Mouse (Mus musculus) gastrocnemius, postnatal 4 days (tissue): ENCODE measurements around the gene Asl. TPM values are rescaled to one million over a fixed set of nuclear protein-coding genes. Genes with fewer than 3 reads are reported as not detected.
A peak's percentile ranks its signal among the peaks of the same experiment; 100 is the strongest.

ENCODE experiments used
- DNase-seq, 2 experiments: peaks; one replicate each; pipeline ENCODE4 v3.0.0; 2021 to 2022; ENCODE audit warnings: low spot score in 2 of 2, mixed read lengths in 2 of 2
- long read RNA-seq, 2 experiments: library from polyadenylated mRNA; stranded (forward); transcript quantifications; one replicate each; pipeline ENCODE4 v2.0.0; 2021
- total RNA-seq, 2 experiments: library from RNA; stranded (reverse); gene quantifications; 2 replicates each; pipeline ENCODE4 v1.2.3; 2021

Gene Asl
- 10 to 100 TPM; 13.0 to 14.8 TPM for total RNA-seq
- long read RNA-seq, experiment 1, transcript Asl-205 (17 exons, 1,824 nt), result major isoform, 16 of 17 reads
- long read RNA-seq, experiment 1, partial matches to known transcripts, result 0 of 17 reads
- long read RNA-seq, experiment 1, other reads (novel, unspliced or antisense), result 0 of 17 reads
- long read RNA-seq, experiment 2, transcript Asl-205 (17 exons, 1,824 nt), result major isoform, 5 of 8 reads
- long read RNA-seq, experiment 2, partial matches to known transcripts, result 0 of 8 reads
- long read RNA-seq, experiment 2, other reads (novel, unspliced or antisense), result 1 of 8 reads

GRCm38 (mm10) chr5:130029142-130029897 is at the start of gene Asl, which contains the start of gene Crcp:
Gene Asl (minus strand): TSS chr5:130029247.
Gene Crcp (plus strand): TSS chr5:130029290.
- DNase-seq, result peak; percentile 63 to 84

- DNase-seq, result no peak
Measured at GRCm38 (mm10) chr5:130078834-130079156, 49.7 kb upstream of the Asl start.

- no peak for DNase-seq
Measured at GRCm38 (mm10) chr5:130078096-130078833, 49.2 kb upstream of the Asl start.

- no peak for DNase-seq
Measured at GRCm38 (mm10) chr5:130076396-130076795, 47.3 kb upstream of the Asl start.

DNA sequence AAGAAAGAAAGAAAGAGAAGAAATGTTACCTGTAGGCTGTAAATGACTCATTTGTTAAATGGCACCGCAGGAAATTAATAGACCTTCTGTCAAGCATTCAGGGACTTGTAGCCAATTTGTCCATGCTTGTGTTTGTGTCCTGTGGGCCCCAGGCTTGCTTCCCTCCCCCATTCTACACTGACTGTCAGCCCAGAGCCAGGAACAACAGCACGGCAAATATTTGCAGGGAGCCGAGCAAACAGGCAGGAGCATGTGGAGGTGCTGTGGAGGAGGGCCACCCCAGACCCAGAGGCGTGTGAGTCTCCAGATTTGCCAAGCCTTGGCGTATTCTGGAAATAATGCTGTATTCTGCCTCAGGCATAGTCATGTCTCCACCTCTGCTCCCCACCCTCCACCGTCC is 45.4 kb upstream of the Asl start:
- no peak for DNase-seq

GRCm38 (mm10) chr5:130073026-130073425 is 44.0 kb upstream of the Asl start, which contains the start of gene Tpst1:
Gene Tpst1 (plus strand): TSS chr5:130073326.
- DNase-seq, result no peak

DNA sequence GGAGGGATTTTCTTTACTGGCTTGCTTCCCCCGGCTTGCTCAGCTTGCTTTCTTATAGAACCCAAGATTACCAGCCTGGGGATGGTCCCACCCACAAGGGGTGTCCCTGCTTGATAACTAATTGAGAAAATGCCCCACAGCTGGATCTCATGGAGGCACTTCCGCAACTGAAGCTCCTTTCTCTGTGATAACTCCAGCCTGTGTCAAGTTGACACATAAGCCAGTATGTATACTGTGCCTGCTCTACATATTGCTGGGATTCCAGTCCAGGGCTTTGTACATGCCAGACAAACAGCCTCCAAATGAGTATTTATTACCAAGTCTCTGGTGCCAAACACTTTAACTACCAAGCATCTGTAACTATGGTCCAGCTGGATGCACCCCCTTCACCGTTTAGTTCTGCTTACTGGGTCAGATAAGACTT is 38.8 kb upstream of the Asl start:
- DNase-seq, result no peak

DNA sequence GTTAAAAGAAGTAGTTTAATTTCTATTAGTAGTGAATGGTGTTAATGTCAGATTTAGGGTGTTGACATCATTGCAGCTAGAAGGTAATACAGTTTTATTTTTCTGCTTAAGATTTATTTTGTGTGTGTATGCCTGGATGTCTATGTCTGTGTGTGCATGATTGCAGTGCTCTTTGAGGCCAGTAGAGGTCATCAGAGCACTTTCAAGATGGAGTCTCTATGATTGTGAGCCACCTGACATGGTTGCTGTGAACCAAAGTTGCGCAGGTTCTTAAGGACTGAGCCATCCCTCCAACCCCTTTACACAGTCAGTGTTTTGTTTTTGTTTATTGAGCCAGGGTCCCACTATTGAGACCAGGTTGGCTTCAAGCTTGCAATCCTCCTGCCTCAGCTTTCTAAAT is 36.5 kb upstream of the Asl start:
- no peak for DNase-seq

GRCm38 (mm10) chr5:130063760-130064159 is 34.7 kb upstream of the Asl start:
- no peak for DNase-seq

DNA sequence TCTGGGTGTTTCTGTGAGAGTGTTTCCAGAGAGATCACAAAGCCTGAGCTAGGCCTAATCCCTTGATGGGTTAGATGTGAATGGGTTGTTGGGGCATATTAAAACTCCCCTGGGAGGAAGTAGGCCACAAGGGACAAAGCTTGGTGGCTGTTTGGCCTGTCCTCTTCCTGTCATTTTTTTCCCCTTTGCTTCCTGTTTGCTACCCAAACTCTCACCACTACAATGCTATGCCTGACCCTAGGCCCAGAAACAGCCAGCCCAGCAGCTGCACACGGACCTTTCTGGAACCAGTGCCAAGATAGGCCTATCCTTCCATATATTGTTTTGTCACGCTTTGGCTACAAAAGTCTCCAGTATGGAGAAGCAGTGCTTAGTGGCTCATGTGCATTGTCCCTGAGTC is 33.0 kb upstream of the Asl start:
- no peak for DNase-seq

GRCm38 (mm10) chr5:130060329-130060665 is 31.2 kb upstream of the Asl start:
- DNase-seq, result no peak

DNA sequence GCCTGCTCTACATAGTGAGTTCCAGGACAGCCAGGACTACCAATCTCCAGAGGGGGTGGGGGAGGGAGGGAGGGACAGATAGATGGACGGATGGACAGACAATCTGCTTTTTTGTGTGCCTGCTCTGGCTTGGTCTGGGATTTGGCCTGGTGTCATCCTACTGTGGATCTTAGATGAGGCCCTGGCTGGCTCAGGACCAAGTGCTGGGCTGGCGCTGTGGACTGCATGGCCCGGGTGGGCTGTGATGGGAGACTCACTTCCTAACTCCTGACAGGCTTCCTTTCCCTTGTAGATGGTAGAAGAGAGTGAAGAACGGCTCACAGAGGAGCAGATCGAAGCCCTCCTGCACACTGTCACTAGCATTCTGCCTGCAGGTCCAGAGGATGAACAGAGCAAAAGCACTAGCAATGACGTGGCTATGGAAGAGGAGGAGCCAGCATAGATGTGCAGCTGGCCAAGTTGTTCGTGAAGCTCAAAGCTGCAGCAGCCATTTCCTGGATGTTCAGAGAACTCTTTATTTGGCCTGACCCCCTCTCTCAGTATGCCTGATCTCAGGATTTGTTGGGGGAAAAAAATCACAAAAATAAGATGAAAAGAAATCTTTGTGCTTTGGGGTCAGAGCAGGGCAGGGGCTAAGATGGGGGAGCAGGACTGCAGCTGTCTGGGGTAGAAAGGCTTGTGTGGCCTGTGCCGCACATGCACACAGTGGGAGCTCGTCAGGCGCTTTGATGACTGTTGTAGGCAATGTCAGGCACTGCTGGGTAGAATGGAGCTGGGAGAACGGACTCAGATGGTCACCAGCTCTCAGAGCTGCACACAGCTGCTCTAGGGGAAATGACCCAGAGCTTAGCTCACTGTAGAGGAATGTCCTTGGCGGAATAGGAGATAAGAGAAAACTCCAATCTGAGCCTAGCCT is 30.6 kb upstream of the Asl start:
- DNase-seq, result no peak

DNA sequence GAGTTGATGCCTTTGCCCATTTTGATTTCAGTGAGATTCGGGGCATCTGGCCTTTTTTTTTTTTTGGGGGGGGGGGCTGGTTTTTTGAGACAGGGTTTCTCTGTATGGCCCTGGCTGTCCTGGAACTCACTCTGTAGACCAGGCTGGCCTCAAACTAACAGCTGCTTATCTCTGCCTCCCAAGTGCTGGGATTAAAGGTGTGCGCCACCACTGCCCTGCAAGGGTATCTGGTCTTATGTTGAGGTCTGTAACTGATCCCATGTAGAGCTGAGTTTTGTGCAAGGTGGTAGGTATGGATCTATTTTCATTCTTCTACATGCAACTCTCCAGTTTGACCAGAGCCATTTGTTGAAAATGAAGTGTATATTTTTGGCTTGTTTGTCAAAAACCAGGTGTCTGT is 27.3 kb upstream of the Asl start:
- no peak for DNase-seq

DNA sequence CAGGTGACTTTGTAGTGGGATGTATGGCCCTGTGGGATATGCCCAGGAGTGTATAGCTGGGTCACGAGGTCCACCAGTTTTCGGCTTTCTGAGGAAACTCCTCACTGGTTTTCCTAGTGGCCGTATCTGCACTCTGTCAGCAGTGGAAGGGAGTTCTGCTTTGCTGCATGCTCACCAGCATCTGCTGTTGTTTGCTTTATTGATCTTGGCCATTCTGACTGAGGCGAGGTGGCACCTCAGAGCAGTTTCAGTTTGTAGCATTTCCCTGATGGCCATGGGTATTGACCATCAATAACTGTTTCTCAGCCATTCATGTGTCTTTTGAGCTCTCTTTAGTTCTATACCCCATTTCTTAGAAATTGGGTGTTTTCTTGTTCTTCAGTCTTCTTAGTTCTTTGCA is 26.6 kb upstream of the Asl start:
- no peak for DNase-seq

GRCm38 (mm10) chr5:130052955-130053354 is 23.9 kb upstream of the Asl start:
- DNase-seq, result no peak

GRCm38 (mm10) chr5:130052510-130052909 is 23.5 kb upstream of the Asl start:
- no peak for DNase-seq

DNA sequence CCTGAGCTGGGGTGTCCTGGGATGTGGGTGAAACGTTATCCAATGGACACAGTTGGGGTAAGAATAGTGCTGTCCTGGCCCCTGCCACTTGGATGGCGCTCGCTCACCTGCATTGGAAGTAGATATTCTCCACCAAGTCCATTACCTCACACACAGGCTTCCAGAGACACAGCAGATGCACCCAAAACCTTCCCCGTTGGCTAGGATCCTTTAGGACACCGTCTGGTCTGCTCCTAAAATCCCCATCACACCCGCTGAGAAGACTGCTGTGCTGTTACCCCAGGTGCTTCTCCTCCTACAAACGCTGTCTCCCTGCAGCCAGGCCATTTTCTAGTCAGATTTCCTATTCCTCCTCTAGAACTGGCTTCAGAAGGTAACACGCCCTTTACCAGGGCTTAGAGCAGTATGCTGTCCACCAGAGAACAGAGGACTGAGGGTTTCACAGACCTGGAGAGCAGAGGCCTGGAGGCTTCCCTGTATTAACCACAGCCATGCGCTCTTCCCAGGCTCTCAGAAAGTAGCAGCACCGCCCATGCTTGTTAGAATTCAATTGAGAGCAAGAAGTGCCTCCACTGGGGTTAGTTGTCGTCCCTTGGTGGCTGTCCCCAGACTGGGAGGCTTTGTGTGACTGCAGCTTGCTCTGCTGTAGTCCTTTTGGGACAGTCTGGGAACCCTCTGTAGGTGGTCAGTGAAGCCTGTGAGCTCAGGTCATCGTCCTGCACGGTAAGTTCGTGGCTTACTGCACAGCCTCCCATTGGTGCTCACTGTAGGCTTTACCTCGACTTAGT is 22.2 kb upstream of the Asl start:
- DNase-seq, result no peak

DNA sequence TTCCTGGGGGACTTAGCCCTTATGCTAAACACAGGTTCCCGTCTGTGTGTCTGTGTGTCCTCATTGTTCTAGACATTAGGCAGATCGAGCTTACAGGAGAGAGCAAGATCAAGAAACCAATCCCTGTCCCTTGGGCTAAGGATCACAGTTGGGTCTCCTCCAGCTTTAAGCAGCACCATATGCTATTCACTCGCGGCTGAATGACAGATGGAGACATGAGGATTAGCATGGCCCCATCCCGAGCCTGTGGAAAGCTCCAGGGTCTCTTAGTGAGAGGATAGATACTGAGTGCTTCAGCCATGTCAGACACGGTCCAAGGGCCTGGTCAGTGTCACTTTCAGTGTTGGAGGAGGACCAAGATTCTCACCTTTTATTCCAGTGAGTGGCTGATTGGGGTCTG is 21.4 kb upstream of the Asl start:
- DNase-seq, result no peak

DNA sequence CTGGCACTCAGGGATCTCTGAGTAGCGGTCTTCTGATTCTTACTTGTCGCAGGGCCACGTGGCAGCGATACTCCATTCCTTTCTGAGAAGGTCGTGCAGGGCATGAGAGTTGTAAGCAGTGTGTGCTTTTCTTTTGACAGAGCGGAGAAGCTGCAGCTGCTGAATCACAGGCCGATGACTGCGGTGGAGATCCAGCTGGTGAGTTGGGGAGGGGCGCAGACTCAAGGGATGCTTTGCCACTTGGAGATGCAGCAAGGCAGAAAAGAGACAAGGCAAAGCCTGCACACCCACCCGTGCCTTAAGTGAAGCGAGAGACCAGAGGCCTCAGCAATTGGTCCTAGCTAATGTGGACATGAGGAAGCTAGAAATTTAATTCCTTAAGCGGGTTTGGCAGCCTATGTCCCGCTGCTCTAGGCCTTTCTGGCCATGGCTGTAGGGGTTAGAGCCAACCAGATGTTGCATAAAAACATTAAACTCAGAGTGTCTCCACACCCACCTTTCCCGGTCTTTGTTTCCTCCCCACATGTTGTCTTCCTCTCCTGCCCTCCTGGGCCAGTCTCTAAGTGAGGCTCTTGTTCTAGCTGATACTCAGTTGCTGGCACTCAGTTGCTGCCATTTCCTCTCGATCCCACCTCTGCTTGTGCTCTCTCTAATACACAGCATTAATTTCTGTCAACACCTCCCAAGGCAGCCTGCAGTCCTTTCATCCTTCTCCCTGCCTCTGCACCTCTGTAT is 19.9 kb upstream of the Asl start:
- DNase-seq, result peak in 1 of 2 experiments; percentile 54

DNA sequence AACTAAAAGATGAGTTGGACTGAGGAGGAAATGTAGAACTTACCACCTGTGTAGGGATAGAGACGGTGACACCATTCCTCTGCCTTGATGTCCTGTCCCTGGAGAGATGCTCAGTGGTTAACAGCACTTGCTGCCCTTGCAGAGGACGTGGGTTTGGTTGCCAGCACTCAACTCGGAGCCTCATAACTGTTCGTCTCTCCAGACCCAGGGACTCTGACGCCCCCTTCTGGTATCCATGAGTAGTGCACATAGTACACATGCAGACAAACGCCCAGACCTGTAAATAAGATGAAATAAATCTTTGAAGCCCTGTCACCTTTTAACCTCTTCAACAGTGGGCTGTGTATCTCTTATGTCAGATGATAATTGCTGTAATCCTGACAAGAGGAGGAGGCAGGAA is 18.0 kb upstream of the Asl start:
- no peak for DNase-seq
